Mouse (Mus musculus) erythroblast, embryonic 14.5 days (primary cell): Measurements from ENCODE around the gene Psmc3.

Experiments used
- GATA1 ChIP-seq: IDR thresholded peaks from 2 replicates; pipeline ENCODE4 v1.6.1; 2012; ENCODE audit warnings: low read length, inconsistent platforms, mixed read lengths
- TAL1 ChIP-seq: IDR thresholded peaks from 3 replicates; pipeline ENCODE4 v1.6.1; 2012; ENCODE audit warnings: low read length, inconsistent platforms, mixed read lengths

- TF ChIP-seq GATA1 (no peak), TAL1 (no peak)
Observed at GRCm38 (mm10) chr2:91088987-91089386, 35.2 kb downstream of the Psmc3 start.
